In genomic region chr4:110213666-110214065, GRCm38 (mm10) we compare ENCODE assay signal across 25 mouse cellular contexts.
DNase-seq lines count a peak whose midpoint lies in the region; ATAC-seq and TF ChIP-seq lines count a peak whose summit lies in the region.
"Had no signal": no experiment of that assay in that cellular context is flagged by ENCODE, and none has a peak within 500 bp of the region (broad histone marks: within the 10 kb centered on the region; RNA-seq: fewer than 3 reads in every experiment).

No protein-coding gene starts in this region.

- H3K36me3 ChIP-seq in heart, embryonic 12.5 days: no peaks in the 10 kb centered on the region
- H3K36me3 ChIP-seq: embryonic facial prominence, embryonic 10.5 days; heart, embryonic 15.5 days; liver, embryonic 13.5 days; stomach, embryonic 15.5 days had no signal

- no peak for TF ChIP-seq CTCF in left cerebral cortex, adult 2 months (IDR thresholded peaks at IDR 0.05)

- 65% methylated on average over 5 of the region's 5 CpGs for WGBS in heart, embryonic 12.5 days

- no peak overlapping the region for H3K27ac ChIP-seq in heart, embryonic 12.5 days (ENCODE audit: poor library complexity, severe bottlenecking)
- H3K27ac ChIP-seq in left cerebral cortex, adult 2 months: peak overlapping the region; percentile 72
- H3K27ac ChIP-seq: embryonic facial prominence, embryonic 10.5 days; heart, adult 2 months; heart, embryonic 15.5 days; kidney, postnatal 0 days; liver, embryonic 13.5 days; stomach, embryonic 15.5 days had no signal

- no peak overlapping the region for H3K4me2 ChIP-seq in heart, embryonic 12.5 days
- H3K4me2 ChIP-seq: heart, embryonic 15.5 days; liver, embryonic 13.5 days; midbrain, embryonic 11.5 days; stomach, embryonic 15.5 days had no signal

- no peaks in the 10 kb centered on the region for H3K27me3 ChIP-seq in heart, embryonic 12.5 days (replicated peaks)
- H3K27me3 ChIP-seq: heart, embryonic 15.5 days; liver, embryonic 13.5 days; stomach, embryonic 15.5 days had no signal

- no peaks in the 10 kb centered on the region for H3K9me3 ChIP-seq in heart, embryonic 12.5 days (replicated peaks)
- H3K9me3 ChIP-seq: embryonic facial prominence, embryonic 10.5 days; heart, embryonic 15.5 days; liver, embryonic 13.5 days; stomach, embryonic 15.5 days had no signal

- DNase-seq in heart, adult 11 months: peak; percentile 61
- DNase-seq in left cerebral cortex, adult 2 months (ENCODE audit: extremely low spot score in 1 of 2, low spot score in 2 of 2): no peak
- DNase-seq in left cerebral cortex, postnatal 25 days (ENCODE audit: low spot score in 2 of 2): no peak
- peak; percentile 49 for DNase-seq in thymus, postnatal 14 days
- no peak for DNase-seq in thymus, postnatal 36 days
- DNase-seq in thymus, postnatal 4 days: peak; percentile 42
- no peak for DNase-seq in cerebellum, postnatal 14 days
- DNase-seq: adrenal gland, postnatal 36 days; cerebellum, adult 11 months; cerebellum, adult 9-11 months; gastrocnemius, postnatal 25 days; heart, adult 2 months; heart, postnatal 4 days; kidney, adult 2 months; layer of hippocampus, postnatal 36 days; liver, embryonic 13.5 days; lung, adult 2 months; lung, postnatal 14 days had no signal

- H3K9ac ChIP-seq in heart, embryonic 12.5 days: no peak overlapping the region
- H3K9ac ChIP-seq: heart, embryonic 15.5 days; liver, embryonic 13.5 days; stomach, embryonic 15.5 days had no signal

- intact Hi-C loops in left cerebral cortex, adult 2 months (cut with DNase I): loop anchor here (10.0 kb wide), 1 partner anchor 801 kb away; no protein-coding TSS in a partner anchor
- intact Hi-C loops in left cerebral cortex, postnatal 25 days (cut with DNase I): loop anchor here (5.0 kb wide), 2 partner anchors 74 to 161 kb away; no protein-coding TSS in a partner anchor

- peaks cover 16% of the 10 kb centered on the region for H3K4me1 ChIP-seq in heart, embryonic 12.5 days (replicated peaks)
- H3K4me1 ChIP-seq: liver, embryonic 13.5 days; stomach, embryonic 15.5 days had no signal

- no peak for ATAC-seq in heart, embryonic 12.5 days (ENCODE audit: insufficient number of reproducible peaks, low FRiP score)
- ATAC-seq: inflammation-experienced regulatory T-cells, adult 6 months had no signal

- no peak overlapping the region for H3K4me3 ChIP-seq in heart, embryonic 12.5 days
- no peak overlapping the region for H3K4me3 ChIP-seq in left cerebral cortex, adult 2 months
- H3K4me3 ChIP-seq: embryonic facial prominence, embryonic 10.5 days; heart, adult 2 months; heart, embryonic 15.5 days; liver, embryonic 13.5 days; stomach, embryonic 15.5 days had no signal

Comparison
In these comparisons a context has a peak if more than half of its experiments do, and no peak if none do; other contexts are left out.
1. DNase-seq: peak in heart, adult 11 months (single experiment), thymus, postnatal 14 days (single experiment) and thymus, postnatal 4 days (single experiment); none in left cerebral cortex, adult 2 months (0 of 2), left cerebral cortex, postnatal 25 days (0 of 2), thymus, postnatal 36 days (0 of 2) and cerebellum, postnatal 14 days (0 of 2).